Mouse (Mus musculus) adrenal gland, adult 8-10 months (tissue): ENCODE data around the gene Paxx. TPM values are rescaled to one million over a fixed set of nuclear protein-coding genes. Genes with fewer than 3 reads are reported as not detected.
A peak's percentile ranks its signal among the peaks of the same experiment; 100 is the strongest.

Experiments
- DNase-seq: peaks from one replicate; pipeline ENCODE4 v3.0.0; 2022
- total RNA-seq, 4 experiments: library from RNA; stranded (reverse); gene quantifications; 2 replicates each; pipeline ENCODE4 v1.2.4; 2022

Paxx gene
- total RNA-seq: 10 to 100 TPM; 32.4 to 68.2 (median 43.4) TPM

- DNase-seq: peak; percentile 95
Observed at GRCm38 (mm10) chr2:25460551-25461309, at the start of gene Paxx. Gene Paxx, minus strand, starts transcription at chr2:25461094.

GRCm38 (mm10) chr2:25509912-25510311 is 49.0 kb upstream of the Paxx start:
- DNase-seq: no peak

GRCm38 (mm10) chr2:25506964-25507363 is 46.1 kb upstream of the Paxx start:
- DNase-seq: no peak

- DNase-seq: no peak
Observed at GRCm38 (mm10) chr2:25505860-25506259, 45.0 kb upstream of the Paxx start.

DNA sequence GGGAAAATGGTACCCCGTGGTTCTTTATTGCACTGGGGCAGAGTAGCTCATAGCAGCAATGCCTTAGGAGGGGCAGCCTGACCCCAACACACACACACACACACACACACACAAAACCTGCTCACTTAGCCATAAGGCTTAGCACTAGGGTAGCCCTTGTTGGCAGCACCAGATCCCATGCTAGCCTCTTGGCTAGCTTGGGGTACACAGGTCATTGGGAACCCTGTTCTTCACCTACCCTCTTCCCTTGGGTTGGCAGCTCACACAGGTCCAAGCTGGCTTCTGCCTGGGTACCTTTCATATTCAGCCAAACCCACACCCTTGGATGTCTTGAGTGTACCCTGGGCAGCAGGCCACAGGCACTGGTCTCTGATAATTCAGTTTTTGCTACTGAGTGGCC is 44.1 kb upstream of the Paxx start:
- DNase-seq: no peak

- DNase-seq: no peak
Observed at GRCm38 (mm10) chr2:25504538-25504937, 43.6 kb upstream of the Paxx start.

DNA sequence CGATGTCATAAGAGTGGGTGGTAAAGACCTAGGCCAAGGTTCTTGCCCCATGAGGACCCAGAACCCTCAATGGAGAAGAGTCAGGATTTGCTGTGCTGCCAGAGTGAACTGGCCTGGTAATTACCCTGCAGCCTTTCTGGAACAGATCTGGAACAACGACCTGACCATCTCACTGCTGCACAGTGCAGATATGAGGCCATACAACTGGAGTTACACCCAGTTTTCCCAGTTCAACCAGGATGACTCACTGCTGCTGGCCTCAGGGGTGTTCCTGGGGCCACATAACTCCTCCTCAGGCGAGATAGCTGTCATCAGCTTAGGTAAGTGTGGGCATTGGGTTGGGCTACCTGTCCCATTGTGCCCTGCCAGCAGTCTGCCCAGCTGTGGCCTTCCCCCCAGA is 41.8 kb upstream of the Paxx start:
- DNase-seq: no peak

DNA sequence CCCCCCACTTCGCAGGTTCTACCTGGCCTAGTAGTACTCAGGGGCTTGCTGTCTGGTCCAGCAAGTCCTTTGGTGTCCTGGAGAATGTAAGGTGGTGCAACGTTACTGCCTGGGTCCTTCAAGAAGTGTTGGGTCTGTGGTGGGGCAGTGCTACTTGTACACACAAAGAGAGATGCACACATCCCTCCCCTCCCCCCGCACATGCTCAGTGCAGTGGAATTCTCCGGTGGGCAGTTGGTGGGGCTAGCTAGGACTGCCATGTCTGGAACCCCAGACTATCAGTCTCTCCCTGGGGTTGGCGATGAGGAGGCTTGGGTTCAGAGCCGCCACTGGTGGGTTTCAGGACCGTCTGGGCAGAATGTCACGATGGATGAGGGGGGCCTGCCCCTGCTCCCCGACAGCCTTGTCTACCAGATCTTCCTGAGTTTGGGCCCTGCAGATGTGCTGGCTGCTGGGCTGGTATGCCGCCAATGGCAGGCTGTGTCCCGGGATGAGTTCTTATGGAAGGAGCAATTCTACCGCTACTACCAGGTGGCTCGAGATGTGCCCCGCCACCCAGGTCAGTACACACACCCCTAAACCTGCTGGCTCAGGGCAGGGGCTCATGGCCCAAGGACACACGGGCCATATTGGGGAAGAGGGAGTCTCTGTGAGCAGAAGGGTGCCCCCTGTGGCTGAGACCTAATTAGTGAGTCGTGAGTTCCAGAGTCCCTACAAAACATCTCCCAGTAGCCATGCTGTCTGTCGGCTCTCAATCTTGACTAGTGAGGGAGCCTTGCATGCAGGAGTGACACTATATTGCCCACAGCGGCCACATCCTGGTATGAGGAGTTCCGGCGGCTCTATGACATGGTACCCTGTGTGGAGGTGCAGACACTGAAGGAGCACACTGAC is 40.9 kb upstream of the Paxx start, which contains the start of gene C8g:
TSS of gene C8g (minus strand) at position 127 of the 894 bp plus-strand sequence.
- no peak for DNase-seq

GRCm38 (mm10) chr2:25500576-25501405 is 39.9 kb upstream of the Paxx start, which contains the start of gene Fbxw5:
Gene Fbxw5, plus strand, starts transcription at chr2:25500750.
- peak; percentile 82 for DNase-seq

- DNase-seq: no peak
Observed at GRCm38 (mm10) chr2:25500071-25500575, 39.2 kb upstream of the Paxx start.

- DNase-seq: no peak
Observed at GRCm38 (mm10) chr2:25498622-25499478, 38.0 kb upstream of the Paxx start.

GRCm38 (mm10) chr2:25497846-25498575 is 37.1 kb upstream of the Paxx start:
- DNase-seq: no peak

- DNase-seq: no peak
Observed at GRCm38 (mm10) chr2:25496462-25496861, 35.6 kb upstream of the Paxx start.

DNA sequence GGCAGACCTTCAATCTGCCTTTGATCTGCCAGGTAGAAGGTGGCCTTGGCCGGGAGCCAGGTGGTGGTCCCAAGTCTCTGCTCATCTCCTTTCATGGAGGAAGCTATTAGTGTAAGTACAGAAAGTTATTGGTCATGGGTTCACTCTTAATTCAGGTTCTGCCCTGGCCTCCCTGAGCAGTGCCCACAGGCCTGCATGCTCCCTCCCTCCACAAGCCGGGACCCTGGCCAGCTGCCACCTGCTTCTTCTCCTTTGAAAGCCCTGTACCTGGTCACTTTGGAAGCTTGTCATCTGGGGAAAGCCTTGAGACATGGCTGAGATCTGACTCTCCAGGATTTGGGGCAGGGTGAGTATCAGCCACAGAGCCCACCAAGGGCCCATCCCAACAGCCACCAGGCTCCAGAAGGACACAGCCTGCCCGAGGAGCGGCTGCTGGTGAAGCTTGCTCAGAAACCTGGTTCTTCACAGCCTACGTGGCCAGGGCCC is 32.6 kb upstream of the Paxx start, which contains the start of gene Lcn12:
TSS of gene Lcn12 (minus strand) at position 436 of the 486 bp plus-strand sequence.
- DNase-seq: no peak

GRCm38 (mm10) chr2:25492988-25493387 is 32.1 kb upstream of the Paxx start:
- no peak for DNase-seq

GRCm38 (mm10) chr2:25488671-25489068 is 27.8 kb upstream of the Paxx start:
- no peak for DNase-seq

DNA sequence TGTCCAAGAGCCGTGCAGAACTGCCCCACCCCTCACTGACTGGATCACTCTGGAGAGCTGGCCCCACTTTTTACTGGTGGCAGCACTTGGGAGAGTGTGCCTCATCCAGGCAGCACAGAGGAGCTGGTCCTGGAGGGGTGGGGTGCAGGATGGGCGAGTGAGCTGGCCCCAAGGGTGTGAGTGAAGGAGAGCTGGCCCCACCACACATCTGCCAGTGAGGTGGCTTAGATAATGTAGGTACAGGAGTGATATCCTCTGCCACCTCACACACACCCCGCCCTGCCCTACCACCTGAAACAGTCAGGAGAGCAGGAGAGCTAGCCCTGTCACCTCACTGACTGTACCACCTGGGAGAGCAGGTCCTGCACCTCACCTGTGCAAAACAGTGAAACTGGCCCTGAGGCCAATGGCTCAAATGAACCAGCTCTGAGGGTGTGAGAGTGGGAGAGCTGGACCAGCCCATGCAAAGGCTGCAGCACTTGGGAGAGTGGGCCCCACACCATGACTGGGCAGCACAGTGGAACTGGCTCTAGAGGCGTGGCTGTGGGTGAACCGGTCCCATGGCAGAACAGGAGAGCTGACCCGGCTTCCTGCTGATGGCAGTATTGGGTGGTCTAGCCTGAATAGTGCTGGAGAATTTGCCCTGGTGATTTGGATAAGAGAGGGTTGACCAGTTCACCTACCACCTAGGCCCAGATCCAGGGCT is 27.2 kb upstream of the Paxx start:
- DNase-seq: no peak

DNA sequence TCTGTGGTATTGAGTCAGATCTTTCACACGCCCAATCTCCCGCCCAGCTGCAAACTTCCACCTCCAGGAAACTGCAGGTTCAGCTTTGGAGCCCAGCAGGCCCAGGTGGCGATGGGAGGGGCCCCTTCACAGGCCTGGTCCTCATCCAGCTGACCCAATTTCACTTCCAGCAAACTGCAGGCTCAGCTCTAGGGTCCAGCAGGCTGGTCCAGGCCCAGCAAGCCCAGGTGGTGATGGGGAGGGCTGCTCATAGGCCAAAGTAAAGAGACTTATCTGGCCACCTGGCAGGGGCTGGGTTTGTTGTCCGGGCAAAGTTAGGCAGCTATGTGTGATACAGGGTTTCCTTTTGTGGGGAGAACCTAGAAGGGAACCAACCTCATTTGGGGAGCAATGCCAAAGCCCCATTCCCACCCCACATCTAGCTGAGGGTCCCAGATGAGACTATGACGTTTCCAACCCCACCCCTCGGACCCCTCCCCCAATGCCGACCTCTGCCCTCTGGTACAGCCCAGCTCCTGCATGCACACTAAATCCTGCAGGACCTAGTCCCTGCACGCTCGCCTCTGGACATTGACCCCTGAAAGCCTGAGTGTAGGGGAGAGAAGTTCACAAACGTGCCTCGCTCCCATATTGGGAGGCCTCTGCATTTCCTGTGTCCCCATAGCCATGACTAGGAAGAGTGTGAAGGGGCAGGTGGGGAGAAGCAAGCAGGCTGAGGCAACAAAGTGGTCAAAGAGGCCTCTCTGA is 24.2 kb upstream of the Paxx start:
- no peak for DNase-seq

DNA sequence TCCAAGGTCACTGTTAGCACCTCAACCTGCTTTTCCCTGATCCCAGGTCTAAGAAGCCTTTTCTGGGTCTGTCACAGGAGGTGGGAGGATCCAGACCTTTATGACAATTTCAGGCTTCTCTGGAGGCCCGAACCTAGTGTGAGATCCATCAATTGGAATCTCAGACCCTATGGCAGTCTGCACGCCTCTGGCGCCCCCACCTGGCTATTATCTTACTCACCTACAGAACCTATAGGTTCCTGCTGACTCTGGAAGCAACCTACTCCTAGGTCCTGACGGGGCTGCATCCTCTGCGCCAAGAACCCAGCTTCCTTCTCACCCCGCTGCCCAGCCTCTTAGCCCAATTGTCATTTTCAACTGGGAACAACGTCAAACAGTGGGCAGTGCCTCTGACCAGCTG is 22.1 kb upstream of the Paxx start:
- no peak for DNase-seq
